18 mouse cellular contexts compared by ENCODE assay signal in genomic region chr6:95710886-95711285, GRCm38 (mm10).
"Had no signal": no experiment of that assay in that cellular context is flagged by ENCODE, and none has a peak within 500 bp of the region (broad histone marks: within the 10 kb centered on the region; RNA-seq: fewer than 3 reads in every experiment).

No protein-coding gene starts in this region.

- H3K27ac ChIP-seq: midbrain, embryonic 10.5 days; midbrain, embryonic 12.5 days; neural tube, embryonic 13.5 days; neural tube, embryonic 15.5 days had no signal

- ATAC-seq: midbrain, embryonic 16.5 days had no signal

- H3K4me2 ChIP-seq: lung, embryonic 14.5 days; midbrain, embryonic 12.5 days; neural tube, embryonic 13.5 days; neural tube, embryonic 15.5 days had no signal

- H3K4me1 ChIP-seq: neural tube, embryonic 13.5 days; neural tube, embryonic 15.5 days had no signal

- H3K9ac ChIP-seq: lung, embryonic 14.5 days; midbrain, embryonic 12.5 days; neural tube, embryonic 13.5 days; neural tube, embryonic 15.5 days had no signal

- H3K36me3 ChIP-seq: midbrain, embryonic 10.5 days; midbrain, embryonic 12.5 days; neural tube, embryonic 13.5 days; neural tube, embryonic 15.5 days had no signal

- H3K9me3 ChIP-seq: midbrain, embryonic 10.5 days; midbrain, embryonic 12.5 days; neural tube, embryonic 13.5 days; neural tube, embryonic 15.5 days had no signal

- DNase-seq: lung, embryonic 14.5 days; lung, postnatal 10 days; lung, postnatal 4 days; midbrain, embryonic 14.5 days; retina, postnatal 1 day; right cerebral cortex, adult 18-20 months; right cerebral cortex, postnatal 25 days; right cerebral cortex, postnatal 4 days; spleen, adult 18-20 months; thymus, adult 18-20 months; thymus, postnatal 14 days; thymus, postnatal 36 days had no signal

- H3K4me3 ChIP-seq: midbrain, embryonic 10.5 days; midbrain, embryonic 12.5 days; myocyte; neural tube, embryonic 13.5 days; neural tube, embryonic 15.5 days had no signal

- H3K27me3 ChIP-seq: midbrain, embryonic 12.5 days; neural tube, embryonic 15.5 days had no signal
